Mouse (Mus musculus) CD4-positive, CD25-positive, alpha-beta regulatory T cell, adult 4 months (primary cell): ENCODE data around the gene Babam2. TPM values are rescaled to one million over a fixed set of nuclear protein-coding genes. Genes with fewer than 3 reads are reported as not detected.

Experiments used
- ATAC-seq: one replicate; pipeline ENCODE4 v1.8.0; 2017
- polyA plus RNA-seq, 2 experiments: library from polyadenylated mRNA; unstranded; fragments of 100-300 nt; shearing (Covaris generic); gene quantifications; one replicate each; pipeline ENCODE4 v1.2.1; 2017

Babam2 gene
- 100 to 1,000 TPM; 104 to 119 TPM for polyA plus RNA-seq

GRCm38 (mm10) chr5:31697644-31698296 lies at the start of gene Babam2:
Babam2 (plus strand) TSS chr5:31697684.
- peak; percentile 67 for ATAC-seq

- ATAC-seq, result no peak
Measured at GRCm38 (mm10) chr5:31650518-31651288, 46.8 kb upstream of the Babam2 start.

DNA sequence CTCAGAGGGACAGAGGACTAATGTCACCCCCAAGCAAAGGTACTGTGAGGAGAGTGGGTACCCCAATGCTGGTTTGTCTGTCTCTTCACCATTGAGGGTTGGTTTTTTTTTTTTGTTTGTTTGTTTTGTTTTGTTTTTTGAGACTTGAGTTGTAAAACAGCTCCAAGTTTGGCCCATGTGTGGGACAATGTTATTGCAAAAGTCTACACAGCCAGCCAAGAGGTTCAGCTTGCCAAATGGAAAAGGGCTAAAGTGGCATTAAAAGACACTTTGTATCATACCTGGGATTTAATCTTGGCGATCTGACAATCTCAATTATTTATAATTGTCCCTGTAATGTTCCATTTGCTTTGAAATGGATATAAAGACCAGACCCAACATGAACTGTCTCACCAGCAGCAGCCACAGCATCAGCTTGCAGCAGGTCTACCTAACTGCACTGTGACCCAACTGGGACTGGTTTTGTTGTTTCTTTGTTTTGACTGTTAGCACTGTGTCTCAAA lies 41.7 kb upstream of the Babam2 start:
- ATAC-seq, result no peak

GRCm38 (mm10) chr5:31666176-31666575 lies 31.3 kb upstream of the Babam2 start:
- ATAC-seq, result no peak

DNA sequence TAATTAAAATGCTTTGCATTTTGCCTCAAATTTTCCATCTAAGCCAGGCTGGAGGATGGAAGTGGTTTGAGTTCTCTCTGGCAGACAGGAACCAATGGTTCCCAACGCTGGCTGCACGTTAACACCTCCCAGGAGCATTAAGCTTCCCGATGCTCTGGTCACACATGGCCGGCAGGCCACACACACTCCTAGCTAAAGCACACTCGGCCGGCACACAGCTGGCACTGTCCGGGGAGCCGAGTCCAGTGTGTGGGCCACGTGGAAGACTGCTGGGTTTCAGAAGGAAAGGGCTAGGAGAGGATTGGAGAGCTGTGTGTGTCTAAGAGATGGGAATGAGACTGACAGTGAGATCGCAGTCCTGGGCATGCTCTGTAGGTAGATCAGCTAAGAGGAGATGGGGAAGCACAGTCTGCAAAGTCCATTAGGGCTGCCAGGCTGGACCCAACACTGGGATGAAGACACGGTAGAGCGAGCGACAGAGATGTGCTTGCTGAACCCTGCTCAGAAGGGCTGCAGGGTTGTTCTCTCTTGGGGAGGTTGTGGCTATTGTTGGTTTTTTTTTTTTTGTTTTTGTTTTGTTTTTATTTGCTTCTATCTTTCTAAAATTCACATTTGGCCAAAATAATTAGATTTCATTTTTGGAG lies 29.0 kb upstream of the Babam2 start:
- ATAC-seq, result no peak

- ATAC-seq, result no peak
Measured at GRCm38 (mm10) chr5:31669984-31670383, 27.5 kb upstream of the Babam2 start.

DNA sequence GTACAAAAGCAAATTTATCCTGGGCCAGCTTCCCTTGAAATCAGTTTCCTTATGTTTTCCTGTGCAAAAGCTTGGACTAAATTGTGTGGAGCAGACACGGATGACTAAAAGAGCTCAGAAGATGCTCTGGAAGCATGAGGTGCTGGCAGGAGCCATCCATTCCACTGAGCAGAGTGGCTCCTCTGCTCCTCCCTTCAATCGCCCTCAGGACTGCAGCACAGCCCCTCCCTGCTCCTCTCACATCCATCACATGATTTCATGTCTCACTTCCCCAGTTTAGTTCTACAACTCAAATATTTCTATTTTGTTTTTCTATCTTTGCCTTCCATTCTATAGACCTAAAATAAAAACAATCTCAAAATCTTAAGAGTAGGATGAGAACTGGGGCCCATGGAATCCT lies 26.3 kb upstream of the Babam2 start:
- ATAC-seq, result no peak

- ATAC-seq, result no peak
Measured at GRCm38 (mm10) chr5:31673431-31673830, 24.1 kb upstream of the Babam2 start.

DNA sequence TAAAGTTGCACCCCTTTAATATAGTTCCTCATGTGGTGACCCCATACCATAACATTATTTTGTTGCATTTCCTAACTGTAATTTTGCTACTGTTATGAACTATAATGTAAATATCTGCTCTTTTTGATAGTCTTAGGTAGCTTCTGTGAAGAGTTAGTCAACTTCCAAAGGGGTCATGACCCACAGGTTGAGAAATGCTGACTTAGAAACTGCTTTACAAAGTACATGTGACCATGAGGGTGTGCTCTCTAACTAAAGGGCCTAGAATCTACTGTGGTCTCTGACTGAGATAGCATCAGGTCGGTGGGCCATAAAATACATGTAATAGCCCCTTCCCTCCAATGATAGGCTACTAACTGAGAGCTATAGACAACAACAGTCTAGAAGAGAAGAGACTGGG lies 19.5 kb upstream of the Babam2 start:
- ATAC-seq, result no peak

DNA sequence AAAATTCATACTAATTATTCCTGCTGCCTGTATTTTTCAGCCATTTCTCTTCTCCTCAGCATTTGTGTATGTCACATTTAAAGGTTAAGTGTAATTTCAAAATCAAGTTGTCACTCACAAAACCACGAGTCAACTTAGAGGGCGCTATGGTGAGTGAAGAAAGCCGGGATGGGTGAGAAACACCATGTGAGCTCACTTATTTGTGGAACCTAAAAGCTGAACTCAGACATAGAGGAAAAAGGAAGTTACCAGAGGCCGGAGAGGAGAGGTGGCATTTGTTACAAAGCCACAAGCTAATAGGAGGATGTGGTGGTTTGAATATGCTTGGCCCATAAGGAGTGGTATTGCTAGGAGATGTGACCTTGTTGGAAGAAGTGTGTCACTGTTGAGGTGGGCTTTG lies 17.3 kb upstream of the Babam2 start:
- ATAC-seq, result no peak

DNA sequence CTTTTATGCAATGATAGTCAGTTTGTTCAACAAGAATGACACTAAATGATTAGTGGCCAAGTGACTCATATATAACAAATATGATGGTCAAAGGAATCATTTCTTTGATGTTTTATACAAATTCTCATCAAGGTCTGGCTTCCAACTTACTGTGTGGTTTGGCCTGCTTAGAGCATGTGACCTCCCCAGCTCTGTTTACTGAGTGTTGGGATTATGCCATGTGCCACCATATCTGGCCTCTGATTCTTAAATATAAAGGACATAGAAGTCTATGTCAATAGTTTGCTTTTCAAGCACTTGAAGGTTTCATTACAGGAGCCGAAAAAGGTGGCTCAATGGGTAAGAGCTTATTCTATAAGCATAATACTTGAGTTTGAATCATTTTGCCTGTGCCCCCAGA lies 15.2 kb upstream of the Babam2 start:
- ATAC-seq, result no peak

GRCm38 (mm10) chr5:31686040-31686439 lies 11.4 kb upstream of the Babam2 start:
- no peak for ATAC-seq

DNA sequence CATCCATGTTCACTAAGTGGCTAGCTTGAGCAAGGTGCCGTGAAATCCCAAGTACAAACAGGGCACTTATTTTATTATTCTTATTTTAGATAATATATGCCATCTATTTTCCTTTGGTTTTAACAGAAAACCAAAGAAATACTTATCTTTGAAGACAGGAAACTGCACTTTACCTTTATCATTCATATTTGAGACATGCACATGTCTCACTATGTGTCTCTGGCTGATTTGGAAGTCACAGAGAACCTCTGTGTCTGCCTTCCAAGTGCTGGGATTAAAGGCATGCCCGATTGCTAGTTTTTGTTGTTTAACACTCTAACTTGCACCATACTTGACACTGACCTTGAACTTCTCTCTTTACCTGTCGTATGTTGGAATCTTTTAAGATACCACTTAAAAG lies 9.5 kb upstream of the Babam2 start:
- no peak for ATAC-seq

- ATAC-seq, result no peak
Measured at GRCm38 (mm10) chr5:31693191-31693590, 4.3 kb upstream of the Babam2 start.

- ATAC-seq, result no peak
Measured at GRCm38 (mm10) chr5:31696971-31697643, 377 bp upstream of the Babam2 start, which contains the start of gene Rbks. Rbks (minus strand) TSS chr5:31697627.

DNA sequence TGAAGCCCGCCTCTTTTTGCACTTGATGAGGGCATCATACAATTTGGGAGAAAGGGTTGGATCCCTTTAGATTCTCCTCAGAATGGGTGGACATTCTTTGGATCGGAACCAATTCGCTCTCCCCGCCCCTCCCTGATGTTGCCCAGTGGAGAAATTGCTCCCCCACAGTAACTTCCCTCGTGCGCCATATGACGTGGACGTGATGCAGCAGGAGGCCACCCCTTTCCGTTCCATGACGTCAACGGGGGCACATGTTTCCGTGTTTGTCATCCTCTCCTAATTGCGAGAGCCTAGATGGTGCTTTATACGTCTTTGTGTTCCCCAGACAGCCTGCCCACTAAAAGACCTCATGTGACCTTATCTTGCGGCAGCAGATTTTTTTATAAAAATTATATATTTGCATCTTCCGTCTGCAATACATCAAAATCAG lies 828 bp downstream of the Babam2 start:
- peak; percentile 90 for ATAC-seq

DNA sequence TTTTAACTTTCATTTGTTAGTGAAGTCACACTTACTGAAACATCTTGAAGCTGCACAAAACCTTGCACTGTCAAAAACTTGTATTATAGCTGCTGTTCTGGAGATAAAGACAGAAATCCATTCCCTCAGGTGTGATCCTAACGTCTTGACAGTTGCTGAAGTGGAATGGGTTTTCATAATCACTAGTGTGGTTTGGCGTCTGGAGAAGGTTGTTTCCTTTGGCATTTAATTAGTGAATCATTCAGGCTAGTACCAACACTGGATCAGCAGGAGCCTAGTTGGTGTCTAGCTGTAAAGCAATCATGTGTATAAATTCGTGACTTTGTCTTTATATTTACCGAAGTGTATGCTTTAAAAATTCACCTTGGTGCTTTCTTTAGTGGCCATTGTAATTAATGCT lies 1.4 kb downstream of the Babam2 start:
- ATAC-seq, result no peak

- no peak for ATAC-seq
Measured at GRCm38 (mm10) chr5:31699397-31699796, 1.9 kb downstream of the Babam2 start.

- ATAC-seq, result no peak
Measured at GRCm38 (mm10) chr5:31704971-31705370, 7.5 kb downstream of the Babam2 start.

- no peak for ATAC-seq
Measured at GRCm38 (mm10) chr5:31706826-31707225, 9.3 kb downstream of the Babam2 start.

DNA sequence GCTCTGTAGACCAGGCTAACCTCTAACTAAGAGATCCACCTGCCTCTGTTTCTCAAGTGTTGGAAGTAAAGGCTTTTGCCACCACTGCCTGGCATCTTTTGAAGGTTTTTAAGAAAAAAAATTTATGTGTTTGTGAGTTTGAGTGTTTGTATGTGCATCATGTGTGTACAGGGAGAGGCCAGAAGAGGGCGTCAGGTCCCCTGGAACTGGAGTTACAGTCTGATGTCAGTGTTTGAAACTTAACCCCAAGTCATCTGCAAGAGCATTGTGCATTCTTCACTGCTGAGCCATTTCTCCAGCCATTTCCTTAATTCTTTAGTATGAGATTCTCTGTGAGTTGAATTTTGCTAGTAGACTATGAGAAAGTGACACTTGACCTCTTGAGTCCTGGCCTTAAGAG lies 11.9 kb downstream of the Babam2 start:
- no peak for ATAC-seq

GRCm38 (mm10) chr5:31713280-31713711 lies 15.8 kb downstream of the Babam2 start:
- peak; percentile 43 for ATAC-seq

DNA sequence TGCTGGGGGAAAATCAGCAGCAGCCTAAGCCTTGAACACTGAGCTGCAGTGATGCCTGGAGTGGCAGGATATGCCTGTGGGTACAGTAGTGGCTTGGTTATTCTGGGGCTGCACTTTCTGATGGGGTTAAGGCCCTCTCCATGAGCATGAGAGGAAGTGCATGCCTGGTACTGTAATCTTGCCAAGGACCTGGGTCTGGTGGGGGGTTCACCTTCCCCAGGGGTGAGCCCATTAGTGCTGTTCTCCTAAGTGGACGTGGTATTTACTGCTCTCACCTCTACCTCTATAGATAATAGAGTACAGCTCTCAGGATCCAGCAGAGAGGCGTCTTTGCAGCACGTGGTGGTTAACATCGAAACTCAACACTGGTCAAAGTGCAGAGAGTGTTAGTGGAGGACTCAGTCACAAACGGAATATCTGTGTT lies 16.4 kb downstream of the Babam2 start:
- ATAC-seq, result peak; percentile 86
